Mouse (Mus musculus) ES-CJ7 (cell line): ENCODE measurements around the gene Proz.
A peak's percentile ranks its signal among the peaks of the same experiment; 100 is the strongest.
"Not testable (repeated sequence)": the region's sequence is repeated elsewhere in the genome, so short reads cannot be mapped to it uniquely, and the experiment has no call there.

ENCODE experiments used
- DNase-seq: peaks from one replicate; pipeline ENCODE4 v3.0.0; 2011; ENCODE audit warnings: low read depth, low spot score

Gene Proz

GRCm38 (mm10) chr8:13060441-13061150, at the start of gene Proz:
TSS of gene Proz (plus strand) at chr8:13060914.
- no peak for DNase-seq

- no peak for DNase-seq
Measured at GRCm38 (mm10) chr8:13019560-13019959, 41.2 kb upstream of the Proz start.

- no peak for DNase-seq
Measured at GRCm38 (mm10) chr8:13021830-13022229, 38.9 kb upstream of the Proz start.

- DNase-seq, result no peak
Measured at GRCm38 (mm10) chr8:13025487-13026224, 35.1 kb upstream of the Proz start, which contains the start of gene F7. TSS of gene F7 (plus strand) at chr8:13026034.

- DNase-seq, result no peak
Measured at GRCm38 (mm10) chr8:13027615-13028014, 33.1 kb upstream of the Proz start.

- DNase-seq, result no peak
Measured at GRCm38 (mm10) chr8:13028482-13028881, 32.2 kb upstream of the Proz start.

GRCm38 (mm10) chr8:13036346-13036812, 24.3 kb upstream of the Proz start:
- DNase-seq, result no peak

GRCm38 (mm10) chr8:13037015-13037414, 23.7 kb upstream of the Proz start, which contains the start of gene F10:
TSS of gene F10 (plus strand) at chr8:13037308.
- no peak for DNase-seq

GRCm38 (mm10) chr8:13037569-13037968, 23.1 kb upstream of the Proz start:
- no peak for DNase-seq

GRCm38 (mm10) chr8:13039054-13039453, 21.7 kb upstream of the Proz start:
- DNase-seq, result no peak

GRCm38 (mm10) chr8:13041459-13041858, 19.3 kb upstream of the Proz start:
- no peak for DNase-seq

- no peak for DNase-seq
Measured at GRCm38 (mm10) chr8:13047652-13048051, 13.1 kb upstream of the Proz start.

- DNase-seq, result peak; percentile 79
Measured at GRCm38 (mm10) chr8:13050550-13050949, 10.2 kb upstream of the Proz start.

- no peak for DNase-seq
Measured at GRCm38 (mm10) chr8:13057351-13057750, 3.4 kb upstream of the Proz start.

- no peak for DNase-seq
Measured at GRCm38 (mm10) chr8:13063112-13063511, 2.4 kb downstream of the Proz start.

GRCm38 (mm10) chr8:13073255-13073654, 12.5 kb downstream of the Proz start:
- DNase-seq, result no peak

GRCm38 (mm10) chr8:13075044-13075443, 14.3 kb downstream of the Proz start:
- DNase-seq, result no peak

GRCm38 (mm10) chr8:13075579-13075978, 14.9 kb downstream of the Proz start:
- not testable (repeated sequence) for DNase-seq

- DNase-seq, result no peak
Measured at GRCm38 (mm10) chr8:13077542-13077941, 16.8 kb downstream of the Proz start.

GRCm38 (mm10) chr8:13104691-13105086, 44.0 kb downstream of the Proz start:
- peak; percentile 93 for DNase-seq

GRCm38 (mm10) chr8:13105087-13105881, 44.6 kb downstream of the Proz start, which contains the start of the genes Pcid2 and Cul4a:
TSS of gene Pcid2 (minus strand) at chr8:13105459.
TSS of gene Cul4a (plus strand) at chr8:13105621.
- peak; percentile 98 for DNase-seq
